Mouse (Mus musculus) urinary bladder, adult 2 months (tissue): ENCODE data around the gene Sik3. TPM values are rescaled to one million over a fixed set of nuclear protein-coding genes. Genes with fewer than 3 reads are reported as not detected.
A peak's percentile ranks its signal among the peaks of the same experiment; 100 is the strongest.

Experiments
- DNase-seq: peaks from one replicate; pipeline ENCODE4 v3.0.0; 2022; ENCODE audit warnings: low spot score
- polyA plus RNA-seq: library from polyadenylated mRNA; depleted of rRNA; stranded (reverse); fragments of >200 nt; gene quantifications from 2 replicates; pipeline ENCODE4 v1.2.3, GENCODE M21; 2012; rRNA removed

Sik3 gene
- 9.7 and 17.1 TPM in 2 replicates for polyA plus RNA-seq

DNA sequence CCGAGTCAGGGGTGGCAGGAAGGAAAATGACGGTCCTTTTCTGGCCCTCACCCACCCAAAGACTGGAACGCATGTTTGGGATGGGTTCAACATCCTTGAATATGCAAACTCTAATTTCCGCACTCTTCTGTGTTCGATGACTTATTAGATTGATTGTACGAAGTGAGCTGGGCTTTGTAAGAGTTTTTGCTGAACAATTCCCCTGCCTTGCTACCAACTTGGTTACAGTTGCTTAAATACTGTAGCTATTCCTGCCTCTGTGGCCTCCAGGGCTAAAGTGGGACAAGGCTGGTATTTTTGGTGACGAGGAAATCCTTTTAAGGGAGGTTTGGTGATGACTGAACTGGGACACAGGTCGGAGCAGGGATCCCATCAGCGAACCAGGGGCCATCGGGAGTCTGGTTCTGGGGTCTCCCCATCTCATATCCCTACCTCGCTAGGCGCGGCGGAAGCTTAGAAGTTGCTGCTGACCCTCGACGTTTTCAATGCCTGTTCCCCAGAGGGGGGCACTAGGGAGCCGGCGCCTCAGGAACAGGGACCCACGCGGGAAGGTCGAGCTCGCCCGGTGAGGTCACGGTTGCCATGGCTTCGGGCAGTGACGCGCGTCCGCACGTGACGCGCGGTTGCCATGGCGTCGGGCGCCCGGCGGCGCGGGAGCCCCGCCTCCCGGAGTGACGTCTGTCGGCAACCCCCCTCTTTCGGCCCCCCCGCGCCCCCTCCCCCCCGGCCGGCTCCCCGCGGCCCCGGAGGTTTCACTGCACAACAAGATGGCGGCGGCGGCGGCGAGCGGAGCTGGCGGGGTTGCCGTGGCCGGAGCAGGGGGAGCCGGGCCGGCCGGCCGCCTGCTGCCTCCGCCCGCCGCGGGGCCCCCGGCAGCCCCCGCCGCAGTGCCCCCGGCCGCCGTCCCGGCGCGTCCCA is at the start of gene Sik3, which contains the start of gene Pafah1b2:
Sik3 (plus strand) TSS at position 730 of the 918 bp plus-strand sequence.
Pafah1b2 (minus strand) TSS at position 600 of the 918 bp plus-strand sequence.
- DNase-seq = peak; percentile 86

DNA sequence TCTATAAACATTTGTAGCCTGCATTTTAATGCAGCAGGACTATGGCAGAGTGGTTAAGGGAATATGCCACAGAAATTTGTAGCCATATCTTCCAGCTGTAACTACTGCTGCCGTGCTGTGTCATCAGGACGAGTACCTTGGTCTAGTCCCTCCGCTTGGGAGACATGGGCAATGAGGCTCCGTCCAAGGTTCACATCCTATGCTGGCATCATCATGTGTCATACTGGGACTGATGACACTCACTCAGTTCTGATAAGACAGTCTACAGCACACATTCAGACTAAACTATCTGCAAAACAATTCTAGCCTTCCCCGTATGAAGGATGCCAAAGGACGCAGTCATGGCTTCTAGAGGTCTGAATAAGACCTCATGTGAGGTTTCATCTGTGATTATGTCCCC is 49.0 kb upstream of the Sik3 start:
- DNase-seq = no peak

DNA sequence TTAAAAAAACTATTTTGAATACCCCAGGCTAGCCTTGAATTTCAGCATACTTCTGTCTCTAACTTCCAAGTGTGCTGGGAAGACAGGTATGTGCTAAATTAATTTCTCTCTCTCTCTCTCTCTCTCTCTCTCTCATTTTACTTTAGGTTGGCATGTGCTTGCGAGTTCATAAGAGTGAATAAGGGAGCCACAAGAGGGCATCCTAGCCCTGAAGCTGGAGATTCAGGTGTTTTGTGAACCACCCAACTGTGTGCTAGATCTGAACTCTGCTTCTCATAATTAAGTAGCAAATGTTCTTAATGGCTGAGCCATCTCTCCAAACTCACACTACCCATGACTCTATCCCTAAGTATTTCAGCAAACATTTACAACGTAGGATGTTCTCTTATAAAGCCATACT is 35.7 kb upstream of the Sik3 start:
- DNase-seq = no peak

DNA sequence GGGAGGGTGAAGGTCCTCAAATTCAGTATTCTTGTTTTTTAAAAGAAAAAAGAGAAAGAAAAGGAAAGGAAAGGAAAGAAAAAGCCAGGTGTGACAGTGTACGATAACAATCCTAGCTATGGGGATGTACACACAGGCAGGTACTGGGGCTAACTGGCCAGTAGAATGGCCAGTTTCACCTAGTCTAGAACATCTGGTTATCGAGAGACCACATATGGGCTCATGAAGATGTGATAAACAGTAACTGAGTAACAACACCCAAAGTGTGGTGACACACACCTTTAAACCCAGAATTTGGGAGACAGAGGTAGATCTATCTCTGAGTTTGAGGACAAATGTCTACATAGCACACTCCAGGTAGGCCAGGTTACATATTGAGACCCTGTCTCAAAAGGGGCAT is 32.8 kb upstream of the Sik3 start:
- DNase-seq = no peak

DNA sequence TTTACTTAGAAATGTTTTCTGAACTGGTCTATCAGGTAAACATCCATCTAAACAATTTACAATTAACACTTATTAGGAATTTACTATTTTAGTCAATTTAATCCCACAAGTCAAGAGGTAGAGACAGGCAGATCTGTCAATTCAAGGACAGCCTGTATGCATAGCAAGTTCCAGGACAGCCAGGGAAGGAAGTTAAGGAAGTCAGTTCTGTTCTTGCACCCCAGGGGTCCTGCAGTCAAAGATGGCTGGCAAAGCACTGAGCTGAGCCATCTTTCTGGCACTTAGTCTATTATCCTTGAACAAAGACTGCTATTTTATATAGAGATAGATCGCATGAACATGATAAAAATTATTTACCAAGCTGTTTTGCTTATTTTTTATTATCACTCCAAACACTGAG is 32.0 kb upstream of the Sik3 start:
- DNase-seq = no peak

DNA sequence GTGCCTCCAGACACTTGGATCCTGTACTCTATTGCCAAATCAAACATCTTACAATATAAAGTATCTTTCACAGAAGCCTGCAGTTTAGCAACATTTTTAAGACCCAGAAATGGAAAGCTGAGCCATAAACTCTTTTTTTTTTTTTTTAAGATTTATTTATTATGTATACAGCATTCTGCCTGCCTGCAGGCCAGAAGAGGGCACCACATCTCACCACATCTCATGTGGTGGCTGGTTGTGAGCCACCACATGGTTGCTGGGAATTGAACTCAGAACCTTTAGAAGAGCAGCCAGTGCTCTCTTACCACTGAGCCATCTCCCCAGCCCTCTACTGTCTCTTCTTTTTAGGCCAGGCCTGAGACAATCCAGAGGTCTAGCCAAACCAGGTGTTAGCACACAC is 31.3 kb upstream of the Sik3 start:
- DNase-seq = no peak

DNA sequence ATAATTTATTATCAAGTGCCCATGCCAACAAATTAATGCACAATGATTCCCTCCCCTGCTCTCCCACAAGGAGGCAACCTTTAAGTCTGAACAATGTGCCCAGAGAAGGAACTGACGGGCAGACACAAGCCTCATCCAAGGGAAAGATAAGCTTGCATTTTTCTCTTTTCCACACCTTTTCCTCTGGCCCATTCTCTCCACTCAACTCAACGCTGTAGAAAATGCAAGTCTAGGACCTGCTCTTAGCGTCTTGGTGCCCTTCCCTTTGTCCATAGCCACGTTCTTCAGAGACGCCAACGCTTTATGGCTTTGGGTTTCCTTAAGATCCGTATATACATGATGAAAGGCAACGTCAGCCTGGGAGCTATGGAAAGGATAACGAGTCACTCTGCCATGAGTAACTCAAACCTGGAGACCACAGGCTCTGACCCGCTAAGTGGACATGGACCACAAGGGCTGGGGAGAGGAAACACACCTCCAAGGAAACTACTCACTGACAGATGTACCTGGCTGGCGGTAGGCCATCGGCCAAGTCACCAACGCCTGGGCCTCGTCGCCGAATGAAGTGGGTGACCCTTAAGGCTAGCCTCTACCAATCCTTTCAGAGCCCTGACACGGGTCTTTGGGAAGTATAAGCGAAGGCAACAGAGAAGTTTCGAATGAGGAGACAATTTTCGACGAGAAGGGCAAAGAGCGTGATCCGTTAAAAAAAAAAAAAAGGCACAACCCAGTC is 28.8 kb upstream of the Sik3 start:
- peak; percentile 30 for DNase-seq

DNA sequence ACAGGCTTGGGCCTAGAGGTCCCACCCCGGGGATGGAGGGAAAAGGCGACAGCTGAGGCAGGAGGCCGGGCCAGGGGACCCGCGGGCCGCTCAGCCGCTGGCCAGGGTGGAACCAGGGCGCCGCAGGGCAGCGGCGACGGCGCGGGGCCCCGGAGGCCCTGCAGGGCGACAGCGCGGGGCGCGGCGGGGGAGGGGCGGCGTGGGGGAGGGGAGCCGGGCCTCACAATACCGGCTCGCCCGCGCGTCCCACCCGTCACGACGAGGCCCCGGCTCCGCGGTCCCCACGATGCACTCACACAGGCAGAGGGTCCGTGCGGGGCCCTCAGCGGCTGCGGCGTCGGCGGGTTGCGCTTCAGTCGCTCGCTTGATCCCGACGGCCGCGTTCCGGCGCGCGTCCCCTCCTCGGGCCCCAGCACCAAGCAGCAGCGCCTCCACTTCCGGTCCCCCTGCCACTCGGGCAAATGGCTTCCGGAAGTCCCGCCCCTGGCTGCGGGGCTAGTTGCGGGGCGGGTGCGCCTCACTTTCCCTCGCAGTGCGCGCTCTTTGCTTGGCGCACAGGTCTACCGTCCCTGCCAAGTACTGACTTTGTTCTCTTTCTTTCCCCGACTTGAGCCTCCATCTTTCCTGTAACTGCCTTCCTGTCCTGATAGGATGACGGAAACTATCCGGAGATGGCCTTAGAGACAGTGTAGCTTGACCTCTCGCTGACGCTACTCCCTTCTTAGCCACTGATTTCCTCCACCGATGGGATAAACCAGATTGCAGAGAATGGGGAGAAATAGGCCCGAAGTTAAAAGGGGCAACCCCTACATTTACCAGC is 28.0 kb upstream of the Sik3 start:
- peak; percentile 81 for DNase-seq

DNA sequence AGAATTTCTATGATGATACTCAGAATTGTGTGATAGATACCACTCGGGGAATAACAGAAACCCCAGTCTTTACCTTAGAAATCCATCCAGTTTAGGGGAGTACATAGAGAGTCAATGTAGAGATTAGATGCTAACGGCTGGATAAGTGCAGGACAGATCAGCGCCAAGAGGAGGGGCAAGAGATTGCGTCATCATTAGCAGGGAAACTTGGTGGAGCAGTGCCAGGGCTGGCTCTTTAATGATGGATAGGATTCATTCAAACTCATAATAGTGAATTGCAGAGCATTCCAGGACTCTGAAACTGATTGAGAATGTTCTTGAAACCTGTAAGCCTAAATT is 27.4 kb upstream of the Sik3 start:
- no peak for DNase-seq

DNA sequence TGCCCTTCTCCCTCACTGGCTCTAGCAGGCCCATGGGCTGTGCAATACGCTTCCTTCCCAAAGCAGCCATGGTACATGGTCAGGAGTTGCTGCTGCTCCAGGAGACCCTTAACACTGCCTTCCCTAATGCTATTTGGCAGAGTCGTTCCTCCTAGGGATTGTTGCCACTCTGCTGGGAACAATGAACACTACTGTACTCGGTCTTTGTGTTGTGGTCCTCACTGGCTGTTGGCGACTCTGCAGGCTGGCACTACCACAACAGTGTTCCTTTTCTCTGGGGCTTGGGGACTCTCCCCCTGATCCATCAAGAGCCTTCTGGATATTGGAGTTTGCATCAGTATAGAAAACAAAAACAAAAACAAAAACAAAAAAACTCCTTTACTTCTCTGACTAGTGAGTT is 13.6 kb upstream of the Sik3 start:
- no peak for DNase-seq

DNA sequence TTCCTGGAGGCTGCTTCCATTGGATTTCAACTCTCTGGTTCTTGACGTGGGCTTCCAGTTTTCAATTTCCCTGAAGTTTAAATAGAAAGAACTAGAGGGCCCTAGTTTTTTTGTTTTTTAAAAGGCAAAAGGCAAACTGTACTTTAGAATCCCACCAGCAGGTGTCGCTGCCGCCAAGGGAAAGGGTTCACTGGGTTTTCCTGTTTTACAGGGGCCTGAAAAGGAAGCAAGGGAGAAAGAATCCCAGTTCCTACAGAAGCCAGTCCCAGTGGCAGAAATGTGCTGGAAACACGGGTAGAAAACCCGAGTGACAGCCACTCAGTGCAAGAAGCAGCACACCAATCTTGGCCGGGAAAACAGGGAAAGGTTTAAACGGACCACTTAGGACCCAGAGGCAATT is 8.9 kb upstream of the Sik3 start:
- peak; percentile 74 for DNase-seq

DNA sequence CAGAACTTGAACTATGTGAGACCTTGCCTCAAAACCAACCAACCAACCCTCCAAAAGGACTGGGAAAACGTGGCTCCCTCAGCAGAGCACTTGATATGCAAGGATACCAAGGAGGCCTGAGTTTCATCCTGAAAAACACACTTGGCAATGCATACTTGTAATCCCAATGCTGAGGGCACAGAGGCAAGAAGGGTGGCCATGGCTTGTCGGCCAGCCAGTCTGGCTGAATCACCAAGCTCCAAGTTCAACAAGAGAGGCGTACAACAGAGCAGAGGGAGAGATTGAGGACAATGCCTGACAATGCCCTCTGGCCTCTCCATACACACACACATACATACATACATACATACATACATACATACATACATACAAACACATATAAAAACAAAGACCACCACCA is 8.1 kb upstream of the Sik3 start:
- DNase-seq = no peak

DNA sequence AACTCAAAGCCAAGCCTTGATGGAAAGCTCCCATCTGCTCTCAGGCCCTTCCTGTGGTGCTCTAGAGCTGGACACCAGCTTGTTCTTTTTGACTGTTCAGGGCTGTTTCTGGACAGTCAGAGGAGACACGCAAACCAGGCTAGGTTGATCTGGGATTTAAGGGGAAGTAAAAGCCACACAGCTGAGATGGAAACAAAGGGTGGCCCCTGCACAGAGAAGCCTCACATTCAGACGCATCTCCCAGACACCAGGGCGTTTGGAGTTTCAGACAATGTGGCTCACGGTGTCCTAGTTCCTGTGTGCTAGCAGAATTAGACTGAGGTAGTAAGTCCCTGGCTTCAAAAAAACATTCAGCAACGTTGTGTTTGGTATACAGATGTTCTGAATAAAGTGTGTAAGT is 6.4 kb upstream of the Sik3 start:
- DNase-seq = no peak

DNA sequence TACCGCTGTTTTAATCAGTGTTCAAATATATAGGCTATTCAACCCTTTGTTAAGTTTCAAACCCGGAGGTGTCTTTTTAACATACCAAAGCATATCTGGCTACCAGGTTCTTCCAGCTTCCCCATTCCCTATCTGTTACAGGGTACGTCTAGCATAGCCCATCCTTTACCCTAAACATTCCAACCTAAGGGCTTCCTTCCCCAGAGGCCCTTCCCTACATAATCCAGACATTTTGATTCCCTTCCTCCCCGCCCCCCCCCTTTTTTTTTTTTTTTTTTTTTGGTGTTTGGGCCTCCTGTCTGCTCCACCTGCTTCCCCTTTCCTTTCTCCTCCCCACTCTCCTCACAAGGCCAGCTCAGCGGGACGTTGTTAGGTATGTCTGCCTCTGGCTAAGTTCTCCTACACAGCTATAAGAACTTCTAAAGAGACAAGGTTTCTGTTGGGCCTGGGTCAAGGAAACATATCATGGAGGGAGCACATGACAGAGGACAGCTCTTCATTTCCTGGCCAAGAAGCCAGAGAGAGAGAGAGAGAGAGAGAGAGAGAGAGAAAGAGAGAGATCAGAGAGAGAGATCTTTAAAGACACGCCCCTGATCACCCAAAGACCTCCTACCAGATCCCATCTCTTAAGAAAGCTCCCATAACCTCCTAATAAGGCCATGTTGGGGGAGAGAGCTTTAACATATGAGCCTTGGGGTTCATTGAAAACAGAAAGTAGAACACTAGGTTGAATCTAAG is 3.5 kb upstream of the Sik3 start:
- no peak for DNase-seq

DNA sequence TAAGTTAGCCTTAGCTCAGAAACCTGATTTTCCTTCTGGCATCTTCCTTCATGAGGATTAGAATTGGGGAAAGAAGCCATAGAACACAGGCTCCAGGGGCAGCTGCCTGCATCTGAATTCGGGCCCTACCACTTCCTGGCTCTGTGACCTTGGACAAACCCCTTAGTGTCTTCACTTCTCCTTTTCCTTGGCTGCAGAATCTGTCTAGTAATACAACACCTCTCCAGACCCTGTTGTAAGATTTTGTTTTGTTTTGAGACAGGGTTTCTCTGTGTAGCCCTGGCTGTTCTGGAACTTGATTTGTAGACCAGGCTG is 3.0 kb upstream of the Sik3 start:
- DNase-seq = no peak

DNA sequence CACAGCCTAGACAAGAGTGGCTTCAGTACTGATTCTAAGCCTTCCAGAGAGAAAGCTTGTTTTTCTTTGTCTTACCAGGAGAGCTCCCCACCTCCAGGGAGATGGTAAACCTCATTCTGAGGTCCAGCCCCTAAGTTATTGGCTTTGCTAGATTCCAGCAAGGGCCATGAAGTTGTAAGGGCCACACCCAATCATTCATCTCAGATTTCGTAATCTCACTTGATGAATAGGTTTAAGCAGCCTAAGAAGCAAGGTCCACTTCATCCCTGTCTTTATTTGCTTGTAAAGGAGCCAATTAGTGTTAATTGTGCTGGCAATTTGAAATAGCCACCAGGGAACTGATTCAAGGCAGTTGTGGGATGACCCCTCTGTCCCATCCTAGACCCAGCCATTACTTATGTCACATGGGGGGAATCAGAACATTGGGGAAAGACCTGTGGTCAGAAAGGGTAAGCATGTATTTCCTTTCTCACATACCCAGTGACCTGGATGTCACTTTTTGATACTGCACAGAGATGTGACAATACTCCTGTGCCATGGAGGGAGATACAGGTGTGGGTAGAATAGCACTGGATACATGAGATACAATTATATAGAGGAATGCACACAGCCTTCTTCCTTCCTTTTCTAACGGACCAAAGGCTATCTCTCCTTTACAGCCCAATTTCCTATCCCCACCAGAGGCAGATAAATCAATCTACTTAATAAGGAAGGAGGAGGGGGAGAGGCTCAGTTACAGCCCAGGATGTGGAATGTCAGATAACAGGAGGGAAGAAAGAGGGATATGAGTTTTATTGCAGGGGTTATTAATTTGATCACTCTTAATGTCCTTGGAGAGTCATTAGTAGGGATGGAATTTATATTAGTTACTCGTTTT is 1.3 kb upstream of the Sik3 start:
- DNase-seq = no peak

DNA sequence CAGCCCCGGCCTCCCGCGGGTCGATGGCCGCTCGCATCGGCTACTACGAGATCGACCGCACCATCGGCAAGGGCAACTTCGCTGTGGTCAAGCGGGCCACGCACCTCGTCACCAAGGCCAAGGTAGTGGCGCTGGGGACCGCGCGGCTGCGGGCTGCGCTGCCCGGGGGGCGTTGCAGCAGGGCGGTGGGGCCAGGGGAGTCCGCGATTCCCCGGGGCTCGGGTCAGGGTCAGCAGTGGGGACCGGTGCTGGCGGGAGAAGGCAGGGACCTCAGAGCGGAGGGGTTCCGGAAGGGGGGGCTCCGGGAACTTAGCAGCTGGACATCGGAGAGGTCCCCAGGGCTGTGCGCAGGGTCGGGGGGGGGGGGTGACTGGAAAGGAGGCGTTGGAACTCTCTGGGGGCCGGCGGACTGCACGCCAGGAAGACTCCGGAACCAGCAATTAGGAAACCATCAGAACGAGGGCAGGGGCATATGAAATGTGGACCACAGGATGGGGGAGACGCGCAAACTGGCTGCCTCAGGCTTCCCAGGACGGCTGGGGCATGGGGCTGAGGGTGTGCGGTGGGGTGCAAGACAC is 478 bp downstream of the Sik3 start:
- DNase-seq = no peak

DNA sequence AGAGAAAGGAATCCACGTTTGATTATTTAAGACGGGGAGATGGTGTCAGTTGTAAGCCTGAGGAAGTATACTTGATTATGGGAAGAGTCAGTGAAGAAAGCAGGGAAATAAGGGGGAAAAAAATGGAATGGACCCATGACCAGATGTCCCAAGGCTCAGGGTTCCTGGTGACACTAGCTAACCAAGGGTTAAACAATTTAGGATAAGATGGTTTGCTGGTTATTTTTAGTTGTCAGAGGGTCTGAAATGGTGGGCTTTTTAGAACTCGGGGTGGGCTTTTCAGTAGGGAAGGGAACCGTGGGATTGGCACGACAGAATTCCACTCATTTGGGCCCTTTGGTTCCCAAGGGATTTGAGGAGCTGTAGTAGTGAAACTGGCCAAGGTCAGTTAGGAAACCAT is 996 bp downstream of the Sik3 start:
- DNase-seq = no peak

DNA sequence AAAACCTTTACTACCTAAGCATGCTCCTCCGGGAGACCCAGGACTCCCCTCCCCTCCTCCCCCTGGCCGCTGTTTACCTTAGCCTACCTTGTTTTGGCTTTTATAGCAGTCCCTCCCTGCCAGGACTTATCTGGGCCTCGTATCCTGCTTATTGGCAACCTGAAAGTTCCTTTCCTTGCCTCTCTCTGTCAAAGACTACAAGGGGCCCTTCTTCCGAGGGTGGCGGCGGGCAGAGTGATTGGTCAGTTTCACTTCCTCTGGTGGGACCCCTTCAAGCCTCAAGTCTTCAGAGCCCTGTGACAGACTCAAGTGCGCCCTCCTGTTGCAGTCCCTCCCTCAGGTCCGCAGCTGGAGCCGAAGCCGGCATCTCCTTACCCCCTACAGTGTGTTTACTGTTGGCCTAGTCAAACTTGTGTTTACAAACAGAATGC is 1.6 kb downstream of the Sik3 start:
- DNase-seq = no peak

DNA sequence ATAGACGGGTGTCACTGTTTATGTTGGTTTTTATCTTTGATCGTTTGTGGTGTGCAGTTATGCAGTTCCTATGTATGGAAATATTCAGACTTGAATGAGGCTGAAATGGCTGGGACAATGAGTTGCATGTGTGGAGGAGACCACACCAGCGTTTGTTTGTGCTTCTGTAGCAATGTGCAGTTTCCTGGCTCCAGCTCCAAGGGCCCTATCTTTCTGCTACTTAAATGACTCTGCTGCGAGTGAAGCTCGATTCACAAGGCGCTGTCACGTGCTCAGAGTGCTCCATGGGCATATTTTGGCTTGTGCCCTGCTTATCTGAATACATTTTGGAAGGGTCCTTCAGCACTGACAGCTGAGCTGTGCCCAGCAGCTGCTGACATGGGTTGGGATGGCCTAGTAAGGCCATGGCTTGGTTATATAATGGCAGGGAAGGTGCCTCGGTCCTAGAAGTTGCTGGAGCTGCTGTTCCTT is 2.5 kb downstream of the Sik3 start:
- no peak for DNase-seq
